Mouse (Mus musculus) liver, adult 2 months (tissue): ENCODE measurements around the gene Arhgap28. TPM values are rescaled to one million over a fixed set of nuclear protein-coding genes. Genes with fewer than 3 reads are reported as not detected.

Source experiments
- DNase-seq: peaks from one replicate; pipeline ENCODE4 v3.0.0-alpha.2; 2011; ENCODE audit warnings: low read depth, low spot score; ENCODE audit errors: extremely low read depth
- H3K27ac ChIP-seq: fragments of 200-500 bp; replicated peaks from 2 replicates; pipeline ENCODE4 v1.5.1; 2012; ENCODE audit warnings: low read depth, mild to moderate bottlenecking, control low read depth, inconsistent platforms, low read length; ENCODE audit not compliant: insufficient read depth
- H3K27me3 ChIP-seq: fragments of 200-500 bp; 2 replicates; pipeline ENCODE4 v1.6.1; 2012; ENCODE audit warnings: mild to moderate bottlenecking, moderate library complexity, low read length, inconsistent platforms; ENCODE audit not compliant: control insufficient read depth, insufficient read depth
- H3K36me3 ChIP-seq: fragments of 200-500 bp; 2 replicates; pipeline ENCODE4 v1.6.1; 2012; ENCODE audit warnings: low read length, inconsistent platforms; ENCODE audit not compliant: control insufficient read depth, insufficient read depth
- H3K4me1 ChIP-seq: fragments of 200-500 bp; 2 replicates; pipeline ENCODE4 v1.6.1; 2011; ENCODE audit warnings: low read length; ENCODE audit not compliant: control insufficient read depth, insufficient read depth
- H3K4me3 ChIP-seq: fragments of 200-500 bp; 2 replicates; pipeline ENCODE4 v1.5.1; 2011; ENCODE audit warnings: low read depth, mild to moderate bottlenecking, control low read depth, low read length, moderate library complexity; ENCODE audit not compliant: insufficient read depth
- H3K79me2 ChIP-seq: fragments of 200-500 bp; 2 replicates; pipeline ENCODE4 v1.6.1; 2012; ENCODE audit warnings: inconsistent platforms, mild to moderate bottlenecking, low read length, moderate library complexity; ENCODE audit not compliant: control insufficient read depth, insufficient read depth
- H3K9ac ChIP-seq: fragments of 200-500 bp; 2 replicates; pipeline ENCODE4 v1.6.1; 2012; ENCODE audit warnings: low read depth, mild to moderate bottlenecking, control low read depth, inconsistent platforms, low read length
- CTCF ChIP-seq: fragments of 200-500 bp; IDR thresholded peaks from 2 replicates; pipeline ENCODE4 v1.5.1; 2011; ENCODE audit warnings: low read depth, low read length, control low read depth
- POLR2A ChIP-seq: fragments of 200-500 bp; IDR thresholded peaks from 2 replicates; pipeline ENCODE4 v1.6.1; 2011; ENCODE audit warnings: low read length, control low read depth; ENCODE audit not compliant: insufficient read depth; ENCODE audit errors: extremely low read depth
- WGBS: fragments of 180-500 bp; shearing (Covaris S2); methylation state at CpG from one replicate; pipeline ENCODE4 v1.1.7; 2018; 5-methylcytosine and 5-hydroxymethylcytosine counted together
- polyA plus RNA-seq: library from polyadenylated mRNA; depleted of rRNA; stranded (reverse); fragments of >200 nt; gene quantifications from 2 replicates; pipeline ENCODE4 v1.2.3, GENCODE M21; 2012
- total RNA-seq: library from RNA; depleted of rRNA; stranded (reverse); fragments of >200 nt; gene quantifications from 2 replicates; pipeline ENCODE4 v1.2.3, GENCODE M21; 2014

Gene Arhgap28
- total and polyA plus RNA-seq, 2 experiments, result 0.11 to 0.37 TPM

DNA sequence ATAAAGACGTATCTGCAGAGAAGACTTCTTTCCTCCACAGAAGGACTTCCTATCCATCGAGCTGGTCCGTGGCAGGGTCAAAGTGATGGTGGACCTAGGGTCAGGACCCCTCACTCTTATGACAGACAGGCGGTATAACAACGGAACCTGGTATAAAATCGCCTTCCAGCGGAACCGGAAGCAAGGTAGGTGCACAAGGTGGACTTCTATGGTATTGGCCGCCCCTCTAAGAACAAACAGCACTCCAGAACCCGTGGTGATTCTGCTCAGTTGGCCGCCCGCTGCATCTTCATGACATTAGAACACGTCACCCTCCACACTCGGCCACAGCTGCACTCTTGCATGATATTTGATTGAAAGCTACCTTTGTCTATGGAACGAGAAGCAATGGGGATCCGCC is 194.7 kb downstream of the Arhgap28 start:
- Histone ChIP-seq H3K4me3 (no peak overlapping the region), H3K27me3 (no peaks in the 10 kb centered on the region), H3K27ac (no peak overlapping the region), H3K9ac (no peak overlapping the region), H3K79me2 (no peaks in the 10 kb centered on the region), H3K36me3 (no peaks in the 10 kb centered on the region), H3K4me1 (no peaks in the 10 kb centered on the region)
- no peak for TF ChIP-seq POLR2A
- no peak for TF ChIP-seq CTCF
- 90% methylated on average over 16 of the region's 16 CpGs for whole genome bisulfite sequencing
- no peak for DNase-seq
